Mouse (Mus musculus) ES-Bruce4 (cell line): ENCODE data around the gene Brinp3.
"Not testable (repeated sequence)": the region's sequence is repeated elsewhere in the genome, so short reads cannot be mapped to it uniquely, and the experiment has no call there.

Experiments used
- CTCF ChIP-seq: IDR thresholded peaks from one replicate; pipeline ENCODE4 v1.8.1; 2011; ENCODE audit warnings: low read depth, low read length
- EP300 ChIP-seq: IDR thresholded peaks from 2 replicates; pipeline ENCODE4 v1.6.1; 2011; ENCODE audit warnings: low read depth, low read length; ENCODE audit not compliant: insufficient read depth
- POLR2A ChIP-seq: IDR thresholded peaks from one replicate; pipeline ENCODE4 v1.8.1; 2011; ENCODE audit warnings: low read length; ENCODE audit not compliant: insufficient read depth

DNA sequence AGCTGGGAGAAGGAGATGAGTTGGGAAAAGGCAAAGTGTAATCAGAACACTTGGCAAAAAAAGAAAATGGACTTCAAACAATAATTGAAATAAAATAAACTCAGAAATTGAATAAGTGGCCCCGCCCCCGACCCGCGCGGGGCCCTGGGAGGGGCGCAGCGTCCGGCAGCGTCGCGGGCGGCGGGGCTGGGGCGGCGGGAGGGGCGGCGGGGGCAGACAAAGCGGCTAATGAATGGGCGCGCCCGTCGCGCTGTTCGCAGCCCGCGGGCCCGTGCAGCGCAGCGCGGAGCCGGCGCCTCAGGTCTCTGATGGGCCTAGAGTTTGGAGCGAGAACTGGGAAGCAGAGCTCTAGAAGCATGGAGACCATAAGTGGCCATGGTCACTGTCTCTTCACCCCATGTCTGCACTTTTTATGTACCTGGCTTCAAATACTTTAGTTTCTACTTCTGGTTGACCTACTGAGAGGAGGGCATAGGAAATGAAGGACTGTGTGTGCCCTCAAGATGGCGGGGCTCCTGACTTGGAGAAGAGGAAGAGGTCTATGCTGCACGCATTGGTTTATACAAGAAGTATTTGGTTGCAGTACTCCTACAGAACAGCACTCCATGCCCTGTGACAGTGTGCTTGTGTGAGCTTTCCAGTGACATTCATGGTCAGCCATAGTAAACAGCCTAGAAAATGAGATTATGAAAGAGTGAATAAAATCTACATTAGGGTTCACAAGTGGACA, 230.4 kb downstream of the Brinp3 start:
- not testable (repeated sequence) for TF ChIP-seq POLR2A, CTCF, EP300
